Mouse (Mus musculus) cerebellum, adult 2 months (tissue): Measurements from ENCODE around the gene Bcat1.

Experiments used
- CTCF ChIP-seq: fragments of 200-500 bp; IDR thresholded peaks from 2 replicates; pipeline ENCODE4 v1.5.1; 2011; ENCODE audit warnings: low read depth, mild to moderate bottlenecking, control low read depth, low read length, moderate library complexity, borderline replicate concordance; ENCODE audit not compliant: insufficient read depth
- POLR2A ChIP-seq: fragments of 200-500 bp; IDR thresholded peaks from 2 replicates; pipeline ENCODE4 v1.6.1; 2011; ENCODE audit warnings: low read length, control low read depth, borderline replicate concordance; ENCODE audit not compliant: insufficient read depth

GRCm38 (mm10) chr6:144963156-144963555 is 112.8 kb downstream of the Bcat1 start:
- TF ChIP-seq CTCF (no peak), POLR2A (no peak)
